Mouse (Mus musculus) intestine, postnatal 0 days (tissue): ENCODE data around the gene Abhd6. TPM values are rescaled to one million over a fixed set of nuclear protein-coding genes. Genes with fewer than 3 reads are reported as not detected.
A peak's percentile ranks its signal among the peaks of the same experiment; 100 is the strongest.

ENCODE experiments used
- ATAC-seq: fragments of 200-750 bp; cut with Nextera tagmentation; 2 replicates; pipeline ENCODE4 v1.8.0; 2017; ENCODE audit warnings: mild to moderate bottlenecking, moderate TSS enrichment, moderate library complexity
- H3K27ac ChIP-seq: fragments of 300-500 bp; sonication (generic); 2 replicates; pipeline ENCODE4 v1.5.1; 2014; ENCODE audit warnings: mild to moderate bottlenecking, low read depth, low read length, moderate library complexity
- H3K27me3 ChIP-seq: fragments of 300-500 bp; sonication (generic); replicated peaks from 2 replicates; pipeline ENCODE4 v1.6.1; 2014; ENCODE audit warnings: low read length, mixed read lengths; ENCODE audit not compliant: control insufficient read depth, insufficient read depth
- H3K36me3 ChIP-seq: fragments of 300-500 bp; sonication (generic); 2 replicates; pipeline ENCODE4 v1.6.1; 2014; ENCODE audit warnings: mild to moderate bottlenecking, moderate library complexity; ENCODE audit not compliant: control insufficient read depth, insufficient read depth
- H3K4me1 ChIP-seq: fragments of 300-500 bp; sonication (generic); replicated peaks from 2 replicates; pipeline ENCODE4 v1.6.1; 2014; ENCODE audit warnings: antibody characterized with exemption, low read length, mixed read lengths; ENCODE audit not compliant: control insufficient read depth, insufficient read depth
- H3K4me2 ChIP-seq: fragments of 300-500 bp; sonication (generic); replicated peaks from 2 replicates; pipeline ENCODE4 v1.6.1; 2014; ENCODE audit warnings: low read depth, mild to moderate bottlenecking, moderate library complexity
- H3K4me3 ChIP-seq: fragments of 300-500 bp; sonication (generic); 2 replicates; pipeline ENCODE4 v1.5.1; 2014; ENCODE audit warnings: low read depth, low read length
- H3K9ac ChIP-seq: fragments of 300-500 bp; sonication (generic); 2 replicates; pipeline ENCODE4 v1.6.1; 2014; ENCODE audit warnings: mild to moderate bottlenecking, low read depth, low read length
- H3K9me3 ChIP-seq: fragments of 300-500 bp; sonication (generic); 2 replicates; pipeline ENCODE4 v1.6.1; 2016; ENCODE audit warnings: mixed run types; ENCODE audit not compliant: control insufficient read depth
- CTCF ChIP-seq: sonication (generic); IDR thresholded peaks from 2 replicates; pipeline ENCODE4 v1.5.1; 2016; ENCODE audit warnings: low read depth, mild to moderate bottlenecking, control low read depth, antibody characterized with exemption, moderate library complexity
- WGBS: fragments of 180-500 bp; shearing (Covaris S2); extraction: QIAGEN DNeasy Blood & Tissue Kit; methylation state at CpG from one replicate; pipeline ENCODE4 v1.1.7; 2014; 5-methylcytosine and 5-hydroxymethylcytosine counted together
- polyA plus RNA-seq: library from polyadenylated mRNA; unstranded; fragments of >200 nt; fragmentation: Nextera tagmentation; extraction: Ambion mirVana; gene quantifications from 2 replicates; pipeline ENCODE4 v1.2.1, GENCODE M21; 2015

Gene Abhd6
- polyA plus RNA-seq, 1 experiment from 2014 or later: 11.8 TPM

GRCm38 (mm10) chr14:8063835-8064785 lies 61.4 kb downstream of the Abhd6 start:
- no peak overlapping the region for H3K4me3 ChIP-seq
- no peaks in the 10 kb centered on the region for H3K36me3 ChIP-seq
- TF ChIP-seq CTCF: no peak
- no peak overlapping the region for H3K9ac ChIP-seq
- H3K9me3 ChIP-seq: no peaks in the 10 kb centered on the region
- H3K4me1 ChIP-seq: no peaks in the 10 kb centered on the region
- H3K4me2 ChIP-seq: no peak overlapping the region
- no peak for ATAC-seq
- H3K27me3 ChIP-seq: no peaks in the 10 kb centered on the region
- WGBS: 91% methylated on average over 8 of the region's 8 CpGs
- no peak overlapping the region for H3K27ac ChIP-seq

- H3K9ac ChIP-seq: peak within 1 kb of the TSS; percentile 79
- 0 out of 2 replicates have a peak, but pooled peaks cover 7% of the 10 kb centered on the region for H3K4me1 ChIP-seq
- H3K27ac ChIP-seq: peak within 1 kb of the TSS; percentile 99
- H3K36me3 ChIP-seq: peaks cover 17% of the 10 kb centered on the region
- peak within 1 kb of the TSS; percentile 79 for H3K4me2 ChIP-seq
- H3K27me3 ChIP-seq: no peaks in the 10 kb centered on the region
- peak; percentile 96 for ATAC-seq
- H3K4me3 ChIP-seq: peak within 1 kb of the TSS; percentile 67
- TF ChIP-seq CTCF: peak; percentile 99
- under 1% methylated on average over 47 of the region's 47 CpGs for WGBS
- H3K9me3 ChIP-seq: no peaks in the 10 kb centered on the region
These were observed 77.5 kb downstream of the Abhd6 start, which contains the start of gene Rpp14 for GRCm38 (mm10) chr14:8080165-8080679. Rpp14 (plus strand) TSS chr14:8080367.

GRCm38 (mm10) chr14:8080718-8081117 lies 78.0 kb downstream of the Abhd6 start:
- 2% methylated on average over 11 of the region's 11 CpGs for WGBS
- no peaks in the 10 kb centered on the region for H3K9me3 ChIP-seq
- TF ChIP-seq CTCF: no peak
- peak overlapping the region; percentile 99 for H3K27ac ChIP-seq
- H3K4me2 ChIP-seq: peak overlapping the region; percentile 79
- H3K36me3 ChIP-seq: peaks cover 22% of the 10 kb centered on the region
- H3K27me3 ChIP-seq: no peaks in the 10 kb centered on the region
- peak overlapping the region; percentile 79 for H3K9ac ChIP-seq
- 0 out of 2 replicates have a peak, but pooled peaks cover 7% of the 10 kb centered on the region for H3K4me1 ChIP-seq
- ATAC-seq: peak; percentile 55
- peak overlapping the region; percentile 67 for H3K4me3 ChIP-seq

- Histone ChIP-seq H3K27me3 (no peaks in the 10 kb centered on the region), H3K4me2 (no peak overlapping the region), H3K9ac (no peak overlapping the region), H3K9me3 (no peaks in the 10 kb centered on the region), H3K4me1 (0 out of 2 replicates have a peak, but pooled peaks cover 7% of the 10 kb centered on the region), H3K27ac (no peak overlapping the region), H3K4me3 (no peak overlapping the region), H3K36me3 (peaks cover 38% of the 10 kb centered on the region)
- whole genome bisulfite sequencing: 97% methylated on average over 1 of the region's 1 CpGs
- ATAC-seq: no peak
- no peak for TF ChIP-seq CTCF
These were observed 80.2 kb downstream of the Abhd6 start for GRCm38 (mm10) chr14:8082949-8083348.

- ATAC-seq: no peak
- TF ChIP-seq CTCF: no peak
- no peak overlapping the region for H3K4me2 ChIP-seq
- peaks cover 62% of the 10 kb centered on the region for H3K36me3 ChIP-seq
- no peak overlapping the region for H3K27ac ChIP-seq
- no peaks in the 10 kb centered on the region for H3K27me3 ChIP-seq
- H3K9me3 ChIP-seq: no peaks in the 10 kb centered on the region
- no peak overlapping the region for H3K4me3 ChIP-seq
- no peak overlapping the region for H3K9ac ChIP-seq
- 76% methylated on average over 2 of the region's 2 CpGs for WGBS
- no peaks in the 10 kb centered on the region; the same call in 1 of the 2 replicates for H3K4me1 ChIP-seq
These were observed 86.3 kb downstream of the Abhd6 start for GRCm38 (mm10) chr14:8089016-8089415.

GRCm38 (mm10) chr14:8092573-8092972 lies 89.9 kb downstream of the Abhd6 start:
- H3K9me3 ChIP-seq: no peaks in the 10 kb centered on the region
- TF ChIP-seq CTCF: peak; percentile 72
- no peak overlapping the region for H3K4me3 ChIP-seq
- H3K36me3 ChIP-seq: peaks cover 33% of the 10 kb centered on the region
- H3K4me1 ChIP-seq: peaks cover 4% of the 10 kb centered on the region; the same call in 1 of the 2 replicates
- no peaks in the 10 kb centered on the region for H3K27me3 ChIP-seq
- H3K27ac ChIP-seq: no peak overlapping the region
- 86% methylated on average over 2 of the region's 2 CpGs for WGBS
- ATAC-seq: no peak
- no peak overlapping the region for H3K9ac ChIP-seq
- no peak overlapping the region for H3K4me2 ChIP-seq
